Mouse (Mus musculus) CD4-positive helper T cell, adult 2 months (primary cell): Measurements from ENCODE around the gene Gdap1l1.
"Not testable (repeated sequence)": the region's sequence is repeated elsewhere in the genome, so short reads cannot be mapped to it uniquely, and the experiment has no call there.

ENCODE experiments used
- DNase-seq: peaks from one replicate; pipeline ENCODE4 v3.0.0-alpha.2; 2012; ENCODE audit warnings: low read depth, missing footprints, low spot score

The Gdap1l1 gene

GRCm38 (mm10) chr2:163438246-163438618, at the start of gene Gdap1l1:
Gene Gdap1l1 (plus strand): TSS chr2:163438476.
- no peak for DNase-seq

- no peak for DNase-seq
These were observed 45.8 kb upstream of the Gdap1l1 start for GRCm38 (mm10) chr2:163392436-163392835.

GRCm38 (mm10) chr2:163393241-163393640, 45.0 kb upstream of the Gdap1l1 start:
- DNase-seq: no peak

GRCm38 (mm10) chr2:163393976-163394375, 44.3 kb upstream of the Gdap1l1 start:
- no peak for DNase-seq

GRCm38 (mm10) chr2:163394977-163395376, 43.3 kb upstream of the Gdap1l1 start:
- no peak for DNase-seq

- DNase-seq: no peak
These were observed 41.2 kb upstream of the Gdap1l1 start for GRCm38 (mm10) chr2:163397071-163397470.

GRCm38 (mm10) chr2:163397905-163398304, 40.4 kb upstream of the Gdap1l1 start, which contains the start of gene Jph2:
Gene Jph2 (minus strand): TSS chr2:163397993.
- DNase-seq: no peak

- no peak for DNase-seq
These were observed 39.5 kb upstream of the Gdap1l1 start for GRCm38 (mm10) chr2:163398770-163399169.

GRCm38 (mm10) chr2:163399222-163399621, 39.1 kb upstream of the Gdap1l1 start:
- DNase-seq: no peak

- DNase-seq: peak; percentile 82
These were observed 37.1 kb upstream of the Gdap1l1 start for GRCm38 (mm10) chr2:163401221-163401620.

- no peak for DNase-seq
These were observed 34.0 kb upstream of the Gdap1l1 start for GRCm38 (mm10) chr2:163404037-163404815.

- DNase-seq: no peak
These were observed 28.1 kb upstream of the Gdap1l1 start for GRCm38 (mm10) chr2:163410211-163410610.

GRCm38 (mm10) chr2:163411344-163411743, 26.9 kb upstream of the Gdap1l1 start:
- not testable (repeated sequence) for DNase-seq

GRCm38 (mm10) chr2:163411840-163412239, 26.4 kb upstream of the Gdap1l1 start:
- DNase-seq: no peak

- no peak for DNase-seq
These were observed 25.9 kb upstream of the Gdap1l1 start for GRCm38 (mm10) chr2:163412419-163412818.

- no peak for DNase-seq
These were observed 25.3 kb upstream of the Gdap1l1 start for GRCm38 (mm10) chr2:163412846-163413590.

- no peak for DNase-seq
These were observed 21.2 kb upstream of the Gdap1l1 start for GRCm38 (mm10) chr2:163417026-163417425.

- no peak for DNase-seq
These were observed 20.4 kb upstream of the Gdap1l1 start for GRCm38 (mm10) chr2:163417830-163418229.

GRCm38 (mm10) chr2:163418841-163419345, 19.4 kb upstream of the Gdap1l1 start:
- no peak for DNase-seq

- DNase-seq: peak; percentile 99
These were observed 18.8 kb upstream of the Gdap1l1 start for GRCm38 (mm10) chr2:163419346-163420045.

GRCm38 (mm10) chr2:163420366-163420886, 17.9 kb upstream of the Gdap1l1 start:
- peak; percentile 30 for DNase-seq
